Mouse (Mus musculus): ENCODE measurements around the gene Dst. TPM values are rescaled to one million over a fixed set of nuclear protein-coding genes. Genes with fewer than 3 reads are reported as not detected.

Gene Dst
- polyA plus RNA-seq, 1 experiment from 2014 or later: 29.4 TPM

- Histone ChIP-seq H3K36me3 (ENCODE audit: poor library complexity, severe bottlenecking) (no peaks in the 10 kb centered on the region), H3K9ac (peak overlapping the region; percentile 91), H3K4me3 (peak overlapping the region; percentile 79), H3K27ac (peak overlapping the region; percentile 40), H3K4me2 (peak overlapping the region; percentile 90), H3K27me3 (peaks cover 6% of the 10 kb centered on the region; the same call in 1 of the 2 replicates), H3K9me3 (replicated peaks) (no peaks in the 10 kb centered on the region), H3K4me1 (peaks cover 39% of the 10 kb centered on the region)
- ATAC-seq: peak; percentile 76
- under 1% methylated on average over 16 of the region's 16 CpGs for WGBS
Observed at GRCm38 (mm10) chr1:34011821-34012271, 103.8 kb downstream of the Dst start.

DNA sequence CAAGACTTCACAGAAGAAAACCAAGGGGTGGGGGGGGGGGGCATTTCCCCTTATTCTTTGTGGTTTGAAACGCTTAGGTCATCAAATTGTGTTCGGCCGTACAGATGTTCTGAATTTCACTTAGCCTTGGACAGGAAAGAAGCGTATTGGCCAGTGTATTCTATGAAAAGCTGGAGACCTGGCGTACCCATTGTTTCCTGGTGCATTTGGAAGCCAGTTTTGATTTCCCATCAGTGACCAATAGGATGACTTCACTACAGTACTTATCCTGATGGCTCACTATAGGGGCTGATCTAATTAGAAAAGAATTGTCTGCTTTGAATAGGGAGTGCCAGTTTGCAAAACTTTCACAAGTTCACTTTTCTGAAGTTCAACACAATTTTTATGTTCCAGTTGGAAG lies 105.5 kb downstream of the Dst start:
- Histone ChIP-seq H3K36me3 (ENCODE audit: poor library complexity, severe bottlenecking) (no peaks in the 10 kb centered on the region), H3K4me1 (peaks cover 24% of the 10 kb centered on the region), H3K9me3 (replicated peaks) (no peaks in the 10 kb centered on the region), H3K9ac (no peak overlapping the region), H3K27ac (no peak overlapping the region), H3K27me3 (peaks cover 6% of the 10 kb centered on the region; the same call in 1 of the 2 replicates), H3K4me2 (no peak overlapping the region), H3K4me3 (no peak overlapping the region)
- ATAC-seq: no peak
- WGBS: 77% methylated on average over 5 of the region's 5 CpGs

GRCm38 (mm10) chr1:34016780-34017179 lies 108.8 kb downstream of the Dst start:
- H3K4me2 ChIP-seq: no peak overlapping the region
- H3K27me3 ChIP-seq: no peaks in the 10 kb centered on the region
- no peaks in the 10 kb centered on the region for H3K36me3 ChIP-seq (ENCODE audit: poor library complexity, severe bottlenecking)
- no peak overlapping the region for H3K9ac ChIP-seq
- 79% methylated on average over 15 of the region's 15 CpGs for WGBS
- H3K9me3 ChIP-seq (replicated peaks): no peaks in the 10 kb centered on the region
- ATAC-seq: no peak
- no peak overlapping the region for H3K27ac ChIP-seq
- H3K4me3 ChIP-seq: no peak overlapping the region
- H3K4me1 ChIP-seq: peaks cover 14% of the 10 kb centered on the region

- ATAC-seq: no peak
- Histone ChIP-seq H3K27me3 (no peaks in the 10 kb centered on the region), H3K4me3 (no peak overlapping the region), H3K9ac (no peak overlapping the region), H3K27ac (no peak overlapping the region), H3K9me3 (replicated peaks) (no peaks in the 10 kb centered on the region), H3K36me3 (ENCODE audit: poor library complexity, severe bottlenecking) (no peaks in the 10 kb centered on the region), H3K4me1 (peaks cover 8% of the 10 kb centered on the region), H3K4me2 (no peak overlapping the region)
- 94% methylated on average over 4 of the region's 4 CpGs for WGBS
Observed at GRCm38 (mm10) chr1:34017323-34017722, 109.3 kb downstream of the Dst start.

- H3K36me3 ChIP-seq (ENCODE audit: poor library complexity, severe bottlenecking): no peaks in the 10 kb centered on the region
- no peak overlapping the region for H3K27ac ChIP-seq
- ATAC-seq: no peak
- 87% methylated on average over 6 of the region's 6 CpGs for WGBS
- no peak overlapping the region for H3K4me2 ChIP-seq
- no peaks in the 10 kb centered on the region for H3K27me3 ChIP-seq
- no peak overlapping the region for H3K9ac ChIP-seq
- peaks cover 4% of the 10 kb centered on the region; the same call in 1 of the 2 replicates for H3K4me1 ChIP-seq
- H3K9me3 ChIP-seq (replicated peaks): no peaks in the 10 kb centered on the region
- H3K4me3 ChIP-seq: no peak overlapping the region
Observed at GRCm38 (mm10) chr1:34020599-34020998, 112.6 kb downstream of the Dst start.

DNA sequence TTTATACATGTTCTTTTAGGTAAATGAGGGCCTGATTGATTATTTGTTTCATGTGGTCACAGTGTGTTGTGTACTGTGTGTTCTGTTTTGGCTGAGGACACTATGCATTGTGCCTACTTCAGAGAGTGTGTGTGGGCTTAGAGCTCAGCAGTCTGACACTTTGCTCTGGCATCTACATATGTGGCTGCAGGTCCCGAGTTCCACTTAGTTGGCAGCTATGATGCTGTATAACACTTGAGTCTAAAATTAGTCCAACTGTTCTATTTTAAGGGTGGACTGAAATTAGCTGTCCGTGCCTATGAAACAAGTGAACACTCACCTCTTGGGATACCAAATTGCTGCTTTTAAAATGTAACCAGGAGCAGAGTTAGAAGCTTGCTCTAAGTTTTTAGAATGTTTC lies 113.5 kb downstream of the Dst start:
- H3K4me2 ChIP-seq: no peak overlapping the region
- no peaks in the 10 kb centered on the region for H3K27me3 ChIP-seq
- H3K4me3 ChIP-seq: no peak overlapping the region
- H3K36me3 ChIP-seq (ENCODE audit: poor library complexity, severe bottlenecking): no peaks in the 10 kb centered on the region
- H3K9me3 ChIP-seq (replicated peaks): no peaks in the 10 kb centered on the region
- no peak for ATAC-seq
- WGBS: 78% methylated on average over 2 of the region's 2 CpGs
- no peak overlapping the region for H3K27ac ChIP-seq
- H3K9ac ChIP-seq: no peak overlapping the region
- H3K4me1 ChIP-seq: peaks cover 4% of the 10 kb centered on the region; the same call in 1 of the 2 replicates

DNA sequence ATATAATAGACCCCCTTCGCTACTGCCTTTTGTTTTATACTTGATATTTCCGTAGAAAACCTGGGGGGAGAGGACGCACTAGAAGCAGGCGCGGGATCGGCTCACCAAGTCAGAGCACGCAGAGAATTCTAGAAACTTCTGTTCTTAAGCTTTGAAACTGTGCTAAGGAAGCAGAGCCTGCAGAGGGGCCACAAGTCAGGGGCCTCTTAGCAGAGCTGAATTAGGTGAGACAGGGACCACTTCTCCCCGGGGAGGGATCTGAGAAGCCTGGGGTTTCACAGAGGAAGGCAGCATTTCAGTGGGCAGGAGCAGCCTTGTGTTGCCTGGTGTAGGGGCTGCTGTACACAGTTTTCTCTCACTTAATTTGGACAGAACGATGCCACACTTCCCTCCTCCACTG lies 115.1 kb downstream of the Dst start:
- H3K4me2 ChIP-seq: no peak overlapping the region
- no peaks in the 10 kb centered on the region for H3K27me3 ChIP-seq
- H3K4me3 ChIP-seq: no peak overlapping the region
- WGBS: 68% methylated on average over 9 of the region's 9 CpGs
- H3K9ac ChIP-seq: no peak overlapping the region
- H3K27ac ChIP-seq: no peak overlapping the region
- H3K4me1 ChIP-seq: peaks cover 4% of the 10 kb centered on the region; the same call in 1 of the 2 replicates
- no peaks in the 10 kb centered on the region for H3K9me3 ChIP-seq (replicated peaks)
- no peaks in the 10 kb centered on the region for H3K36me3 ChIP-seq (ENCODE audit: poor library complexity, severe bottlenecking)
- no peak for ATAC-seq

DNA sequence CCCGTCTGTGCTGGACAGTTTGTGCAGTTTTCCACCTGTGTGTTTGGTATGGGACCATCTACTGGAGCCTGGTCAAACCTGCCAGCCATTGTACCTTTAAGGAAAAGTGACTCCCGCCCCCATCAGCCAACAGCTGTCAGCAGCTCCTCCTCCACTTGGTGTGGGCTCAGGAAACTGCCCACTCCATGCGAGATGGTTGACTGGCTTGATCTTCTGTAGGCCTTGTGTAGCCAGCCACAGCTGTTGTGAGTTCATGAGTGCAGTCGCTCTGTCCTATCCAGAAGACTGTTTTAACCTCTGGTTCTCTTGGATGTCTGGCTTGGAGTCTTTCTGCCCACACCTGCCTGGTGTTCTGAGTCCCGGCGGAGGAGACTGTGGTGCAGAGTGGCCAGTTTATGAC lies 117.9 kb downstream of the Dst start:
- Histone ChIP-seq H3K4me3 (no peak overlapping the region), H3K27ac (no peak overlapping the region), H3K36me3 (ENCODE audit: poor library complexity, severe bottlenecking) (no peaks in the 10 kb centered on the region), H3K4me2 (no peak overlapping the region), H3K9me3 (replicated peaks) (no peaks in the 10 kb centered on the region), H3K9ac (no peak overlapping the region), H3K4me1 (no peaks in the 10 kb centered on the region), H3K27me3 (no peaks in the 10 kb centered on the region)
- 89% methylated on average over 6 of the region's 6 CpGs for WGBS
- no peak for ATAC-seq

DNA sequence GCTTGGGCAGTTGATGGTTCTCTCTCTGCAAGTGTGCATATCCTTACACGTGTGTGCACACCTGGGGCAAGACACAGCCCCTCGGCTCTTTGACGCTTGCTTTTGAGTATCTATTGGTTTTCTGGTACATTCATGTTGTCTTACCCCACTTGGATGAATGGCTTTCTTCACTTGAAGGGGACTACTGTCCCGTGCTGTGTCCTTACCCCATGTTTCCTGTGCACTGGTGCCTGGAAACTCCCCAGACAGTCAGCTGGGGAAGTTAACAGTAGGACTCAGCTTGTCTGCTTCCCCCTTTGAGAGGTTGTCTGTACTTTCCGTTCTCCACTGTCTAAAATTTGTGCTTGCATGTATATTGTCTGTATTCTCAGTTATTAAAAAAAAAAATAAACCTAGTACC lies 120.7 kb downstream of the Dst start:
- no peak overlapping the region for H3K27ac ChIP-seq
- H3K4me2 ChIP-seq: no peak overlapping the region
- no peaks in the 10 kb centered on the region for H3K27me3 ChIP-seq
- no peak overlapping the region for H3K4me3 ChIP-seq
- no peaks in the 10 kb centered on the region for H3K9me3 ChIP-seq (replicated peaks)
- WGBS: 92% methylated on average over 5 of the region's 5 CpGs
- no peak for ATAC-seq
- H3K4me1 ChIP-seq: no peaks in the 10 kb centered on the region
- no peaks in the 10 kb centered on the region for H3K36me3 ChIP-seq (ENCODE audit: poor library complexity, severe bottlenecking)
- no peak overlapping the region for H3K9ac ChIP-seq

- Histone ChIP-seq H3K4me2 (no peak overlapping the region), H3K9ac (no peak overlapping the region), H3K4me3 (no peak overlapping the region), H3K9me3 (replicated peaks) (no peaks in the 10 kb centered on the region), H3K36me3 (ENCODE audit: poor library complexity, severe bottlenecking) (no peaks in the 10 kb centered on the region), H3K27ac (no peak overlapping the region), H3K4me1 (no peaks in the 10 kb centered on the region), H3K27me3 (no peaks in the 10 kb centered on the region)
- WGBS: 84% methylated on average over 17 of the region's 17 CpGs
- ATAC-seq: no peak
Observed at GRCm38 (mm10) chr1:34030330-34031021, 122.5 kb downstream of the Dst start.

- Histone ChIP-seq H3K9ac (no peak overlapping the region), H3K9me3 (replicated peaks) (no peaks in the 10 kb centered on the region), H3K4me1 (no peaks in the 10 kb centered on the region), H3K27ac (no peak overlapping the region), H3K27me3 (no peaks in the 10 kb centered on the region), H3K36me3 (ENCODE audit: poor library complexity, severe bottlenecking) (no peaks in the 10 kb centered on the region), H3K4me3 (no peak overlapping the region), H3K4me2 (no peak overlapping the region)
- ATAC-seq: no peak
- 71% methylated on average over 5 of the region's 5 CpGs for WGBS
Observed at GRCm38 (mm10) chr1:34033052-34033451, 125.0 kb downstream of the Dst start.

GRCm38 (mm10) chr1:34033478-34033877 lies 125.5 kb downstream of the Dst start:
- H3K4me3 ChIP-seq: no peak overlapping the region
- no peak overlapping the region for H3K9ac ChIP-seq
- 94% methylated on average over 1 of the region's 1 CpGs for WGBS
- no peak overlapping the region for H3K4me2 ChIP-seq
- ATAC-seq: no peak
- H3K27me3 ChIP-seq: no peaks in the 10 kb centered on the region
- no peaks in the 10 kb centered on the region for H3K4me1 ChIP-seq
- H3K36me3 ChIP-seq (ENCODE audit: poor library complexity, severe bottlenecking): no peaks in the 10 kb centered on the region
- no peak overlapping the region for H3K27ac ChIP-seq
- H3K9me3 ChIP-seq (replicated peaks): no peaks in the 10 kb centered on the region

GRCm38 (mm10) chr1:34033958-34034357 lies 125.9 kb downstream of the Dst start:
- H3K4me1 ChIP-seq: no peaks in the 10 kb centered on the region
- no peak overlapping the region for H3K9ac ChIP-seq
- no peaks in the 10 kb centered on the region for H3K27me3 ChIP-seq
- no peaks in the 10 kb centered on the region for H3K9me3 ChIP-seq (replicated peaks)
- WGBS: 91% methylated on average over 3 of the region's 3 CpGs
- ATAC-seq: no peak
- no peaks in the 10 kb centered on the region for H3K36me3 ChIP-seq (ENCODE audit: poor library complexity, severe bottlenecking)
- H3K4me2 ChIP-seq: no peak overlapping the region
- no peak overlapping the region for H3K4me3 ChIP-seq
- H3K27ac ChIP-seq: no peak overlapping the region
